Comparison of ENCODE assay signal across 21 mouse cellular contexts in genomic region chr10:117386261-117386660, GRCm38 (mm10).
"Had no signal": no experiment of that assay in that cellular context is flagged by ENCODE, and none has a peak within 500 bp of the region (broad histone marks: within the 10 kb centered on the region; RNA-seq: fewer than 3 reads in every experiment).

No protein-coding gene starts in this region.

- ATAC-seq: hindbrain, embryonic 16.5 days; hindbrain, postnatal 0 days; inflammation-experienced regulatory T-cells, adult 6 months; intestine, embryonic 15.5 days; intestine, embryonic 16.5 days; intestine, postnatal 0 days had no signal

- DNase-seq: heart, postnatal 14 days; heart, postnatal 36 days; heart, postnatal 4 days; kidney, adult 11 months; kidney, adult 18-20 months; kidney, adult 2 months; kidney, adult 8-10 months; kidney, adult 9 months; kidney, postnatal 10 days; kidney, postnatal 14 days; kidney, postnatal 25 days; kidney, postnatal 36 days; kidney, postnatal 4 days; layer of hippocampus, adult 9-11 months; layer of hippocampus, postnatal 36 days had no signal
